Mouse (Mus musculus) cortical plate, adult 2 months (tissue): ENCODE data around the gene Brwd1.

ENCODE experiments used
- CTCF ChIP-seq: fragments of 200-500 bp; IDR thresholded peaks from 2 replicates; pipeline ENCODE4 v1.5.1; 2011; ENCODE audit warnings: mild to moderate bottlenecking, control low read depth, low read length; ENCODE audit not compliant: insufficient read depth; ENCODE audit errors: extremely low read depth
- POLR2A ChIP-seq: fragments of 200-500 bp; IDR thresholded peaks from 2 replicates; pipeline ENCODE4 v1.6.1; 2011; ENCODE audit warnings: mild to moderate bottlenecking, low read length, control low read depth; ENCODE audit not compliant: insufficient read depth; ENCODE audit errors: extremely low read depth

- no peak for TF ChIP-seq CTCF
- no peak for TF ChIP-seq POLR2A
Observed at GRCm38 (mm10) chr16:96120022-96120623, 37.8 kb upstream of the Brwd1 start.
